Mouse (Mus musculus) lung, embryonic 15.5 days (tissue): Measurements from ENCODE around the gene Cdyl. TPM values are rescaled to one million over a fixed set of nuclear protein-coding genes. Genes with fewer than 3 reads are reported as not detected.

ENCODE experiments used
- ATAC-seq: fragments of 200-750 bp; cut with Nextera tagmentation; 2 replicates; pipeline ENCODE4 v1.8.0; 2017; ENCODE audit warnings: moderate number of reproducible peaks, borderline replicate concordance; ENCODE audit not compliant: low FRiP score, low TSS enrichment; ENCODE audit errors: extremely low read depth
- H3K27ac ChIP-seq: fragments of 300-500 bp; sonication (generic); 2 replicates; pipeline ENCODE4 v1.5.1; 2015; ENCODE audit warnings: moderate library complexity, mild to moderate bottlenecking, inconsistent platforms
- H3K27me3 ChIP-seq: fragments of 300-500 bp; sonication (generic); 2 replicates; pipeline ENCODE4 v1.6.1; 2015; ENCODE audit warnings: inconsistent platforms
- H3K36me3 ChIP-seq: fragments of 300-500 bp; sonication (generic); 2 replicates; pipeline ENCODE4 v1.6.1; 2015; ENCODE audit warnings: inconsistent platforms
- H3K4me1 ChIP-seq: fragments of 300-500 bp; sonication (generic); 2 replicates; pipeline ENCODE4 v1.6.1; 2015; ENCODE audit warnings: inconsistent platforms
- H3K4me2 ChIP-seq: fragments of 300-500 bp; sonication (generic); 2 replicates; pipeline ENCODE4 v1.6.1; 2015; ENCODE audit warnings: inconsistent platforms, mild to moderate bottlenecking, moderate library complexity
- H3K4me3 ChIP-seq: fragments of 300-500 bp; sonication (generic); 2 replicates; pipeline ENCODE4 v1.5.1; 2015; ENCODE audit warnings: mild to moderate bottlenecking, inconsistent platforms
- H3K9ac ChIP-seq: fragments of 300-500 bp; sonication (generic); 2 replicates; pipeline ENCODE4 v1.6.1; 2015; ENCODE audit warnings: inconsistent platforms
- H3K9me3 ChIP-seq: fragments of 300-500 bp; sonication (generic); 2 replicates; pipeline ENCODE4 v1.6.1; 2016; ENCODE audit warnings: inconsistent platforms
- WGBS: fragments of 180-500 bp; shearing (Covaris S2); methylation state at CpG from one replicate; pipeline ENCODE4 v1.1.7; 2015; 5-methylcytosine and 5-hydroxymethylcytosine counted together
- polyA plus RNA-seq: library from polyadenylated mRNA; unstranded; fragments of >200 nt; fragmentation: Nextera tagmentation; extraction: Ambion mirVana; gene quantifications from 2 replicates; pipeline ENCODE4 v1.2.1, GENCODE M21; 2015

Gene Cdyl
- polyA plus RNA-seq, 1 experiment from 2014 or later, result 15.7 TPM

DNA sequence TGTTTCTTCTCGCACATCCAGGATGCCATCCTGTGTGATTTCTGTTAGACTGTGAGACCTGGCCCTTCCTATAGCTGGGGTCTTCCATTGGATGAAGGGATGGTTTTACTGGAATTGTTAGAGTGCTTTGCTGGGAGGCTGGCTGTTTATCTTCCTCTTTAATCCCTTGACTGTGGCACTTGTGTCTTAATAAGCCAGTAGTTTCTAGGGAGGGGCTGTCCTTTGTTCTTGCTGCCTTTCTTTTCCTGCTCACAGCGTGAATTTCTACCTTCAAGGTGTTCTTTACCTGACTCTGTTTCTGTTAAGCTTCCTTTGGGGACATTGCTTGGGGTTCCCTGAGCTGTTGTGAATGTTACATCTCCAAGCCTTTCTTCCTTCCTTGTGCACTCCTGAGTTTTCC is 110.0 kb downstream of the Cdyl start:
- Histone ChIP-seq H3K27ac (no peak overlapping the region), H3K27me3 (no peaks in the 10 kb centered on the region), H3K9ac (no peak overlapping the region), H3K36me3 (no peaks in the 10 kb centered on the region), H3K9me3 (no peaks in the 10 kb centered on the region), H3K4me1 (peaks cover 31% of the 10 kb centered on the region), H3K4me2 (no peak overlapping the region), H3K4me3 (no peak overlapping the region)
- ATAC-seq, result no peak
- WGBS, result 58% methylated on average over 2 of the region's 2 CpGs

DNA sequence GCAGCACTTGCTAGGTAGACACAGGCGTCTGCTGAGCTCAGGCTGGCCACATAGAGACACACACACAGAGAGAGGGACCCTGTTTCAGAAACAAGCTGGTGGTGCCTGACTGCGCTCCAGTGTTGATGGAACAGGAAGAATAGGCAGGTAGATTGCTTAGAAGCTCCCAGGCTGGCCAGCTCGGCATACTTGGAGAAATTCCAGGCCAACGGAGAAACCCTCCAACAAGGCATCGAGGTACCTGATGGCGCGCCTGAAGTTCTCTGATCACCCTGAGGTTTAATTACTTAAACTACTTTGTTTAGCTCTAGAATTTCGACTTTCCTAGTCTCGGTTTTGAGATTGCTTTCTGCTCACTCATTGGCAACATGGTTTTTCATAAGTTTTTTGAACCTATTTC is 110.8 kb downstream of the Cdyl start:
- H3K9me3 ChIP-seq, result no peaks in the 10 kb centered on the region
- 55% methylated on average over 9 of the region's 9 CpGs for WGBS
- no peak overlapping the region for H3K4me2 ChIP-seq
- H3K9ac ChIP-seq, result no peak overlapping the region
- no peak overlapping the region for H3K4me3 ChIP-seq
- H3K4me1 ChIP-seq, result peaks cover 25% of the 10 kb centered on the region
- H3K27me3 ChIP-seq, result no peaks in the 10 kb centered on the region
- no peak for ATAC-seq
- H3K36me3 ChIP-seq, result no peaks in the 10 kb centered on the region
- H3K27ac ChIP-seq, result no peak overlapping the region; the same call in 1 of the 2 replicates

DNA sequence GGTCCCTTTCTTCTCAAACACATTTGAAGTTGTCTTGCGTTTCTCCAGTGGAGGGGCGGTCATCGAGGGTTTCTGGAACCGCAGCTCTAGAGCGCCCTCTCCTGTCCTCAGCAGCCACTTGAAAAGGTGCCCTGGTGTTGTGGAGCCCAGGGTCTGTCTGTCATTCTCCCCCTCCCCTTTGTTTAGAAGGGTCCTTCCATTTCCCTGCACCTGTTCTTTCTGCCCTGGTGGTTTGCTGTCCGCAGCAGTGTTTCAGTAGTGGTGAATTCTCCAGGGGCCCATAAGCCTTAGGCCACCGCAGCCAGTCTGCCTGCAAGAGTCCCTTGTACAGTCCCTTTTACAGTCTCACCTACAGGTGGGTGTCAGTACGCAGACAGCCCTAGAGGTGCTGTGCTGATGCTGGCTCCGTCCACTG is 112.3 kb downstream of the Cdyl start:
- H3K4me2 ChIP-seq, result no peak overlapping the region
- no peak overlapping the region for H3K27ac ChIP-seq
- ATAC-seq, result no peak
- no peak overlapping the region for H3K9ac ChIP-seq
- H3K4me3 ChIP-seq, result no peak overlapping the region
- WGBS, result 69% methylated on average over 9 of the region's 9 CpGs
- no peaks in the 10 kb centered on the region for H3K36me3 ChIP-seq
- H3K4me1 ChIP-seq, result peaks cover 19% of the 10 kb centered on the region; the same call in 1 of the 2 replicates
- no peaks in the 10 kb centered on the region for H3K9me3 ChIP-seq
- H3K27me3 ChIP-seq, result no peaks in the 10 kb centered on the region

DNA sequence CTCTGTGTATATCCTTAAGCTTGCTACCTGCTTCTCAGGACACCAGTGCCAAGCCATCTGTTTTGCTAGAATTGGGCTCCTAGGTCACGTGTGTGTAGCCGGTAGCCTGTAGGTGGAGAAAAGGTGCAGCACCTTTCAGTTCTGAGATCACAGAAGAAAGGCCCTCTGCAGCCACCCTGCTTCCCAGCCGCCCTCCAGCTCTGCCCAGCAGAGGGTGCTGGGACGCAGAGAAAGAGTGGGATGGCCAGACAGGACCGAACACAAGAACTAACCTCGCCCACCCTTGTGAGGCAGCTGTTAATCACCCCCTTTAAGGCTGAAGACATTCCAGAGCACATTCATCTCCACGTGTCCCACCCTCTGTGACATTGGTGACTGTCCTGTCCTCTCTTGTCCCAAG is 114.1 kb downstream of the Cdyl start:
- ATAC-seq, result no peak
- no peaks in the 10 kb centered on the region for H3K27me3 ChIP-seq
- H3K36me3 ChIP-seq, result no peaks in the 10 kb centered on the region
- H3K4me1 ChIP-seq, result peaks cover 19% of the 10 kb centered on the region; the same call in 1 of the 2 replicates
- H3K9ac ChIP-seq, result no peak overlapping the region
- H3K27ac ChIP-seq, result no peak overlapping the region
- no peak overlapping the region for H3K4me3 ChIP-seq
- no peak overlapping the region for H3K4me2 ChIP-seq
- H3K9me3 ChIP-seq, result no peaks in the 10 kb centered on the region
- whole genome bisulfite sequencing, result 59% methylated on average over 7 of the region's 7 CpGs

DNA sequence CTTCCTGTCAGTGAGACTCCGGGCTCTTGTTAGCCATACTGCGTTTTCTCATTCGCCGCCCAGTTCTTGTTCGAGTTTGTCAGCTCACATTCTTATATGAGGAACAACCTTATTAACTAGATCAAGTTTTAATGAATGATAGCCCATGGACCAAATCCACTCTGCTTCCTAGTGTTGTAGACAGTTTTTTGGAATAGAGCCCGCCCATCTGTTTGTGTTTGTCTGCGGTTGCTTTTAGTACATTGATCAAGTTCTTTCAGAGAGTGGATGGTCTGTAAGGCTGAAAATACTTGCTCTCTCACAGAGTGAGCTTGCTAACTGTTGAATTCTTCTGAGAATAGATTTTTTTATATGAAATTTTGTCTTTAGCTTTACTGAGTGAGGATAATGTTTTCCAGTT is 116.5 kb downstream of the Cdyl start:
- Histone ChIP-seq H3K4me3 (no peak overlapping the region), H3K9ac (no peak overlapping the region), H3K36me3 (no peaks in the 10 kb centered on the region), H3K27ac (no peak overlapping the region), H3K27me3 (no peaks in the 10 kb centered on the region), H3K4me2 (no peak overlapping the region), H3K4me1 (0 out of 2 replicates have a peak, but pooled peaks cover 4% of the 10 kb centered on the region), H3K9me3 (no peaks in the 10 kb centered on the region)
- whole genome bisulfite sequencing, result 75% methylated on average over 7 of the region's 7 CpGs
- ATAC-seq, result no peak

DNA sequence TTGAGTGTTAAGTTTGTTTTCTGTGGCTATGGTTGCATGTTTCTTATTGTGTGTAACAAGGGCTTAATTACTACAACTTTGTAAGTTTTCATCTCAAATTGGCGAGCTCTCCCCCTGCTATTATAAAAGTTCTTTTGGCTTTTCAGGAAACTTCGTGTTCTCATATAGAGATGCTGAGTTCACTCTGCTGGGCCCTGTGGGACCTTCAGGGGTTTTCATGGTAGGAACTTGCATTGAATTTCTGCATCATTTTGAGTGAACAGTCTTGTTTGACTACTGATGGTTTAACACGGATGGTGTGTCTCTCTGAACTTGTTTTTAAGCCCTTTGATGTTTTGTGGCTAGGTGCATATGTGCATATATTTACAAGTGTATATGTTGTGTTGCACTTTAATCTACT is 121.1 kb downstream of the Cdyl start:
- Histone ChIP-seq H3K36me3 (no peaks in the 10 kb centered on the region), H3K9ac (no peak overlapping the region), H3K27me3 (no peaks in the 10 kb centered on the region), H3K27ac (no peak overlapping the region), H3K4me1 (peaks cover 9% of the 10 kb centered on the region), H3K4me2 (no peak overlapping the region), H3K9me3 (no peaks in the 10 kb centered on the region), H3K4me3 (no peak overlapping the region)
- 86% methylated on average over 3 of the region's 3 CpGs for WGBS
- ATAC-seq, result no peak

DNA sequence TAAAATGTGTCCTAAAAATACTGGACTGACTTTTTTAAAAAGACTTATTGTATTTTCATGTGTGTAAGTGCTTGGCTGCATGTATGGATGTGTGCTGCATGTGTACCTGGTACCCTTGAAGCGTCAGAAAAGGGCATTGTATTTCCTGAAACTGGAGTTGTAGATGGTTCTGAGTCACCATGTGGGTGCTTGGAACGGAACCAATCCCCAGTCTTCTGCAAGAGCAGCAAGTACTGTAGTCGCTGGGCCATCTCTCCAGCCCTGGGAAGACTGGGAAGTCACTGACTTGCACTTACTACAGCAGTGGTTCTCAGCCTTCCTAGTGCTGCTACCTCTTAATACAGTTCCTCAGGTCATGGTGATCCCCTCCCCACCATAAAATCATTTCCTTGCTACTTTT is 122.1 kb downstream of the Cdyl start:
- no peak overlapping the region for H3K4me2 ChIP-seq
- H3K27ac ChIP-seq, result no peak overlapping the region
- 68% methylated on average over 3 of the region's 3 CpGs for WGBS
- H3K36me3 ChIP-seq, result no peaks in the 10 kb centered on the region
- H3K4me3 ChIP-seq, result no peak overlapping the region
- H3K27me3 ChIP-seq, result no peaks in the 10 kb centered on the region
- no peaks in the 10 kb centered on the region for H3K9me3 ChIP-seq
- H3K9ac ChIP-seq, result no peak overlapping the region
- no peak for ATAC-seq
- H3K4me1 ChIP-seq, result peaks cover 6% of the 10 kb centered on the region

DNA sequence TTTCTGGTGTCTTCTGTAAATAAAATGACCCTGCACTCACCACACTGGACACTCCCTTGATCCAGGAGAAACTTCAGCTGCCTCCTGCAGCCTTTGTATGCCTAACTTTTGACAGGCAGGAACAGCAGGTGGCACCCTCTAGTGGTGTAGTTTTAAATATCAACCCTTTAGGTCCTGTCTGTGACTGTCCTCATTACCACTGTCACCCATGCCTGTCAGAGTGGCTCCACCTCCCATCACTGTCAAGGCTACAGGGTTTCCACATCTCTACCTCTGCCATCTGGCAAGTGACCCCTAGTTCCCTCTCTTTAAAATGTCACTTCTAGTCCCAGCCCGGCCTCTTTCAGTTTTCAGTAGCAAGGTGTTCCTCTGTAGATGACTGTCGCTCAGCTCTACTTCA is 123.3 kb downstream of the Cdyl start:
- peak; percentile 49; the same call in 1 of the 2 replicates for ATAC-seq
- Histone ChIP-seq H3K9me3 (no peaks in the 10 kb centered on the region), H3K4me1 (peaks cover 6% of the 10 kb centered on the region), H3K4me3 (no peak overlapping the region), H3K27me3 (no peaks in the 10 kb centered on the region), H3K36me3 (no peaks in the 10 kb centered on the region), H3K9ac (no peak overlapping the region), H3K27ac (no peak overlapping the region), H3K4me2 (no peak overlapping the region)
- 66% methylated on average over 2 of the region's 2 CpGs for WGBS

DNA sequence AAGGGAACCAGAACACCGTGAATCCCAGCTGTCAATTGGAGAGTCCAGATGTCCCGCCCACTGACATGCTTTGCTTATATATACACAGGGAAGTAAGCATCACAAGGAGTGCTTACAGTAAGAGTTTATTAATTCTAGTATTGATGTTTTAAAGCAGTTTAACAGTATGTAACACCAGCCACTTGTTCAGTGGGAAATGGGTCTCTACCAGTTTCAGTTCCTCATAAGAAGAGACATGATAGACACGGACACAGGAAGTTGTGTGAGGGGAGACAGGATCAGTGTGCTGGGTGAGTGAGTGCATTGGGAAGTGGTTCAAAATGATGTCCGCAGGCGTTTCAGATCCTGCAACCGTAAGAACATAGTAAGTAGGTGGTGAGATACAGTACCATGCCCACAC is 123.9 kb downstream of the Cdyl start:
- 71% methylated on average over 6 of the region's 6 CpGs for WGBS
- Histone ChIP-seq H3K4me2 (no peak overlapping the region), H3K27ac (no peak overlapping the region), H3K27me3 (no peaks in the 10 kb centered on the region), H3K4me3 (no peak overlapping the region), H3K36me3 (no peaks in the 10 kb centered on the region), H3K4me1 (peaks cover 6% of the 10 kb centered on the region), H3K9me3 (no peaks in the 10 kb centered on the region), H3K9ac (no peak overlapping the region)
- ATAC-seq, result no peak

DNA sequence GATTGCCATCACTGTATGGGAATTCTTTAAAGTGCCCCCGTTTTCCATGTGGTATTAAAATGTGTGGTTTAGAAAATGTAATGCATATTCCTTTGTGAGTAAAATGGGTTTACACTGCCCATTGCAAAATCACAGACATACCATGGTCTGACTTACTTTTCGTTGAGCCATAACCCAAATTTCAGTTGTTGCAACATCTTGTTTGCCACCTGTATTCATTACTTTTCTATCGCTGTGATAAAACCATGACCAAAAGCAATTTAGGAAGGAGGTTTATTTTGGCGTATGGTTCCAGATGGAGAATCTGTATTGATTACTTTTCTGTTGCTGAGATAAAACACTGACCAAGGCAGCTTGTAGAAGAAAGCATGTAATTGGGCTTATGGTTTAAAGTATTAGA is 124.6 kb downstream of the Cdyl start:
- no peak overlapping the region for H3K4me3 ChIP-seq
- H3K9me3 ChIP-seq, result no peaks in the 10 kb centered on the region
- ATAC-seq, result no peak
- no peaks in the 10 kb centered on the region for H3K36me3 ChIP-seq
- H3K9ac ChIP-seq, result no peak overlapping the region
- no peaks in the 10 kb centered on the region for H3K27me3 ChIP-seq
- H3K27ac ChIP-seq, result no peak overlapping the region
- H3K4me2 ChIP-seq, result no peak overlapping the region
- WGBS, result 86% methylated on average over 4 of the region's 4 CpGs
- H3K4me1 ChIP-seq, result peaks cover 6% of the 10 kb centered on the region

DNA sequence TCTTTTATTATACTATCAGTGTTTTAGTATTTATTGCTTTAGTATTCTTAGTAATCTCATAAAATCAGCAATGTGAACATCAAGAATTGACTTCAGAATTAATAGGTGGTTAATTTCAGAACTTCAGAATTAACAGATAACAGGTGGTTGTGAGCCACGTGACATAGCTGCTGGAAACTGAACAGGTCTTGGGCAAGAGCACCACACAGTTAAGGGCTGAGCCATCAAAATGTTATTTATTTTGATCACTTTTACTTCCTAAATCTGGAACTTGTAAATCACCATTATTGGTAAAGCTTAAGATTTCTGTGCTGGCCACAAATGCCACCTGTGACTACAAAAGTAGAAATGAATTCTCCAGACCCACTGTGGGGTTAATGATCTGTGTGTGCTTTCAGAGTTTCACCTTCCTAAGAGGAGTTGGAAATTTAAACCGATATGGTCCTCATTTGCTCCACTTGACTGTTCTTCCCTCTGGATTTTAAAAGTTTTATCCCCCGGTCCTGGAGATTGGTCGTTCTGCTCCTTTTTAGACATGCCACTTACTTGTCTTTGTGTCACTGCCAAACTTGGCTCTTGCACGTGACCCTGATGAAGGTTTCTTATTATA is 125.8 kb downstream of the Cdyl start:
- H3K27me3 ChIP-seq, result no peaks in the 10 kb centered on the region
- no peak for ATAC-seq

DNA sequence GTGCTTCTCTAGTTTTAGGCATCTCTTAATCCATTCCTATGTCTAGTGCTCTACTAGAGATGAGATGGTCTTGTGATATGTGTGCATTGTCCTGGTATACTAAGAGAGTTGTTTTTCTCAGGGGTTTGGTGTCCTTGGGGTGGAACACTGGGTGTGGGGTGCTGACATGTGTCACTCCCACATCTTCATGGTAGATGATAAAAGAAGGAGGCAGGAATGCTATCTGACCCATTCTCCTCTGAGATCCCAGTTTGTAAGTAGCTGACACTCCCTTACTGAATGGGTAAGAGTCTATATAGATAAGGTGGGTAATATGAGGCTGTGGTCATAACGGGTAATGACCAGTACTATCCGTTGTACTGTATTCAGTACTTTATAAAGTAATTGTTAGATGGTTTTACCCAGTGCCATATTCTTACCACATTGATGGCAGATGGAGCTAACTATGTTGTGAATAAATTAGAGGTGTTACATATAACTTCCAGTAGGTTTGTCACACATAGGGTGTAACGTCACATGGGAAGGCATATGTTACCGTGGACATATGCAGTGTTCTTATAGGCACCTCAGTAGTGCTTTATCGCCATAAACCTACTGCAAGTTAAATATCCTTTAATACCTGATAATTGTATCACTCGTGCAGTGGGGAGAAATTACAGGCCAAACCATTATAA is 127.2 kb downstream of the Cdyl start:
- no peak overlapping the region for H3K27ac ChIP-seq
- 86% methylated on average over 6 of the region's 6 CpGs for WGBS
- H3K9me3 ChIP-seq, result no peaks in the 10 kb centered on the region
- no peaks in the 10 kb centered on the region for H3K27me3 ChIP-seq
- H3K36me3 ChIP-seq, result no peaks in the 10 kb centered on the region
- H3K9ac ChIP-seq, result no peak overlapping the region
- H3K4me1 ChIP-seq, result peaks cover 23% of the 10 kb centered on the region
- no peak overlapping the region for H3K4me3 ChIP-seq
- no peak overlapping the region for H3K4me2 ChIP-seq
- ATAC-seq, result no peak

More for the DNA sequence above, 125.8 kb downstream of the Cdyl start:
- no peak overlapping the region for H3K9ac ChIP-seq
- WGBS, result 65% methylated on average over 5 of the region's 5 CpGs
- no peaks in the 10 kb centered on the region for H3K9me3 ChIP-seq
- H3K4me2 ChIP-seq, result no peak overlapping the region
- H3K4me3 ChIP-seq, result no peak overlapping the region
- H3K36me3 ChIP-seq, result no peaks in the 10 kb centered on the region
- no peak overlapping the region for H3K27ac ChIP-seq
- peaks cover 11% of the 10 kb centered on the region for H3K4me1 ChIP-seq
